Comparison of ENCODE assay signal across 8 mouse cellular contexts in genomic region chr16:8738542-8739514, GRCm38 (mm10). TPM values are rescaled to one million over a fixed set of nuclear protein-coding genes. Genes with fewer than 3 reads are reported as not detected.
DNase-seq lines count a peak whose midpoint lies in the region; ATAC-seq lines count a peak whose summit lies in the region.

No protein-coding gene starts in this region.

- 2% methylated on average over 57 of the region's 126 CpGs for WGBS in hindbrain, embryonic 12.5 days

- ATAC-seq in hindbrain, embryonic 12.5 days (ENCODE audit: low FRiP score), result peak; percentile 92

- H3K4me1 ChIP-seq in hindbrain, embryonic 12.5 days, result peaks cover 28% of the 10 kb centered on the region

- H3K9ac ChIP-seq in hindbrain, embryonic 12.5 days, result peak overlapping the region; percentile 97

- peak; percentile 93 for DNase-seq in Muller cell, postnatal 12 days (ENCODE audit: inconsistent ontology term)
- DNase-seq in cerebellum, adult 9-11 months, result peak; percentile 89
- DNase-seq in frontal cortex, postnatal 10 days (ENCODE audit: low spot score in 2 of 2), result peak; percentile 73 to 89
- peak; percentile 86 to 89 for DNase-seq in layer of hippocampus, postnatal 14 days (ENCODE audit: low spot score in 2 of 2)
- peak; percentile 93 for DNase-seq in lung, postnatal 14 days
- peak; percentile 92 for DNase-seq in ovary, postnatal 36 days (ENCODE audit: low spot score)
- DNase-seq in thymus, postnatal 14 days, result peak; percentile 96

- no peaks in the 10 kb centered on the region for H3K27me3 ChIP-seq in hindbrain, embryonic 12.5 days

- H3K27ac ChIP-seq in hindbrain, embryonic 12.5 days, result peak overlapping the region; percentile 95

- H3K36me3 ChIP-seq in hindbrain, embryonic 12.5 days, result no peaks in the 10 kb centered on the region

- H3K9me3 ChIP-seq in hindbrain, embryonic 12.5 days (replicated peaks), result no peaks in the 10 kb centered on the region

- peak overlapping the region; percentile 99 for H3K4me3 ChIP-seq in hindbrain, embryonic 12.5 days

- peak overlapping the region; percentile 63 for H3K4me2 ChIP-seq in hindbrain, embryonic 12.5 days (replicated peaks)

RNA-seq across cellular contexts. Expression of gene Usp7, which starts 53.3 kb away (rescaled TPM):
- polyA plus RNA-seq in hindbrain, embryonic 12.5 days (2016; fragmentation: Nextera tagmentation; extraction: Ambion mirVana), result 32.1 and 34.9 TPM in 2 replicates
- 100 to 1,000 TPM; 149 to 167 TPM for total RNA-seq in layer of hippocampus, postnatal 14 days (2021)

RNA-seq across cellular contexts. Expression of gene Gm5767, which starts 58.3 kb away (rescaled TPM):
- not detected in 2 replicates for polyA plus RNA-seq in hindbrain, embryonic 12.5 days (2016; fragmentation: Nextera tagmentation; extraction: Ambion mirVana)
- not detected for total RNA-seq in layer of hippocampus, postnatal 14 days (2021)

Comparison
In these comparisons a context has a peak if more than half of its experiments do, and no peak if none do; other contexts are left out.
1. Peak in every context shown above with its lines: DNase-seq, ATAC-seq, H3K4me3 ChIP-seq and H3K27ac ChIP-seq.